Mouse (Mus musculus) lung, postnatal 0 days (tissue): ENCODE results near the gene Nrip1. TPM values are rescaled to one million over a fixed set of nuclear protein-coding genes. Genes with fewer than 3 reads are reported as not detected.

Experiments
- ATAC-seq: fragments of 200-750 bp; cut with Nextera tagmentation; 2 replicates; pipeline ENCODE4 v1.8.0; 2017; ENCODE audit warnings: moderate library complexity
- DNase-seq: peaks from one replicate; pipeline ENCODE4 v3.0.0-alpha.2; 2016; ENCODE audit warnings: low spot score
- H3K27ac ChIP-seq: fragments of 300-500 bp; sonication (generic); 2 replicates; pipeline ENCODE4 v1.5.1; 2014; ENCODE audit warnings: antibody characterized with exemption, mild to moderate bottlenecking, low read length, mixed read lengths
- H3K27me3 ChIP-seq: fragments of 300-500 bp; sonication (generic); replicated peaks from 2 replicates; pipeline ENCODE4 v1.6.1; 2014; ENCODE audit warnings: low read length, mixed read lengths; ENCODE audit not compliant: insufficient read depth
- H3K36me3 ChIP-seq: fragments of 300-500 bp; sonication (generic); 2 replicates; pipeline ENCODE4 v1.6.1; 2014; ENCODE audit warnings: low read length, mixed read lengths; ENCODE audit not compliant: insufficient read depth
- H3K4me1 ChIP-seq: fragments of 300-500 bp; sonication (generic); 2 replicates; pipeline ENCODE4 v1.6.1; 2014; ENCODE audit warnings: antibody characterized with exemption, low read depth, low read length, mixed read lengths; ENCODE audit not compliant: insufficient read depth
- H3K4me2 ChIP-seq: fragments of 300-500 bp; sonication (generic); replicated peaks from 2 replicates; pipeline ENCODE4 v1.6.1; 2014; ENCODE audit warnings: low read depth, mild to moderate bottlenecking, low read length, moderate library complexity, mixed read lengths
- H3K4me3 ChIP-seq: fragments of 300-500 bp; sonication (generic); 2 replicates; pipeline ENCODE4 v1.5.1; 2014; ENCODE audit warnings: low read depth, low read length
- H3K9ac ChIP-seq: fragments of 300-500 bp; sonication (generic); replicated peaks from 2 replicates; pipeline ENCODE4 v1.6.1; 2014; ENCODE audit warnings: low read depth, mild to moderate bottlenecking
- H3K9me3 ChIP-seq: fragments of 300-500 bp; sonication (generic); 2 replicates; pipeline ENCODE4 v1.6.1; 2016; ENCODE audit warnings: low read length, mixed read lengths
- CTCF ChIP-seq: IDR thresholded peaks from 2 replicates; pipeline ENCODE4 v1.5.1; 2016; ENCODE audit warnings: antibody characterized with exemption, mild to moderate bottlenecking
- EP300 ChIP-seq: IDR thresholded peaks from 2 replicates; pipeline ENCODE4 v1.6.1; 2016; ENCODE audit warnings: antibody characterized with exemption, mild to moderate bottlenecking, control low read depth
- WGBS: fragments of 180-500 bp; shearing (Covaris S2); extraction: QIAGEN DNeasy Blood & Tissue Kit; methylation state at CpG from one replicate; pipeline ENCODE4 v1.1.7; 2014; 5-methylcytosine and 5-hydroxymethylcytosine counted together
- polyA plus RNA-seq: library from polyadenylated mRNA; unstranded; fragments of >200 nt; fragmentation: Nextera tagmentation; extraction: Ambion mirVana; gene quantifications from 2 replicates; pipeline ENCODE4 v1.2.1, GENCODE M21; 2015

The Nrip1 gene
- polyA plus RNA-seq, 1 experiment from 2014 or later, result 25.3 TPM

DNA sequence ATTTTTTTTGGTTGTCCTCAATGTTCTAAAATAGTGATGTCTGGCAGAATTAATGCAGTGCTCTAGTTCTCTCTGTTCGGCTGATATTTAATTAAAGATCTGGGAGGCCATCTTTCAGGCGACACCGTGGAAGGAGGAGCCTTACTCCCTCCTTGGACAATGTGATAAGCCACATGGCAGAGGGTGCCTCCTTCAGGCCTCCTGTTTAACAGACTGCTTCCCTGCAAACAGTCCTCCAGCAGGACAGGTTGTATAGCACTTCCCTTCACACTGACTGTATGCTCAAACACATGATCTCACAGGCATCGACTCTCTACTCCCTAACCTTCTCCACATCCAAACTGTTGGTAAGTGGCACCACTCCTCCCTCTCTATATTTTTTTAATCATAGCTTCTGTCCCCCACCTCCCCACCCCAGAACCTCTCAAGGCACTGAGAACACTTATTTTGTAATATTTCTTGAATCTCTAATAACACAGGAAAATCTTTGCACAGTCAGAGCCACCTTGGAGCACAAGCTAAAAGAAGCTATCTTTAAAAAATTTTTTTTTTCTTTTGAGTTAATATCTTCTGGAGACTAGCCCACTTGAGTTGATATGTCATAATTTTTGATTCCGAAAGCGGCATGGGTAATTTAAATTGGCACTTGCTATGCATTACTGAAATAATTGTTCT lies 3.4 kb downstream of the Nrip1 start:
- 12% methylated on average over 6 of the region's 6 CpGs for WGBS
- H3K9ac ChIP-seq, result no peak overlapping the region
- peak overlapping the region; percentile 74 for H3K4me2 ChIP-seq
- no peak overlapping the region for H3K27ac ChIP-seq
- H3K36me3 ChIP-seq, result no peaks in the 10 kb centered on the region
- ATAC-seq (no peak), DNase-seq (peak; percentile 73)
- no peaks in the 10 kb centered on the region for H3K9me3 ChIP-seq
- peaks cover 12% of the 10 kb centered on the region; the same call in 1 of the 2 replicates for H3K4me1 ChIP-seq
- no peaks in the 10 kb centered on the region for H3K27me3 ChIP-seq
- H3K4me3 ChIP-seq, result peak overlapping the region; percentile 96
- TF ChIP-seq CTCF (peak; percentile 67), EP300 (no peak)

DNA sequence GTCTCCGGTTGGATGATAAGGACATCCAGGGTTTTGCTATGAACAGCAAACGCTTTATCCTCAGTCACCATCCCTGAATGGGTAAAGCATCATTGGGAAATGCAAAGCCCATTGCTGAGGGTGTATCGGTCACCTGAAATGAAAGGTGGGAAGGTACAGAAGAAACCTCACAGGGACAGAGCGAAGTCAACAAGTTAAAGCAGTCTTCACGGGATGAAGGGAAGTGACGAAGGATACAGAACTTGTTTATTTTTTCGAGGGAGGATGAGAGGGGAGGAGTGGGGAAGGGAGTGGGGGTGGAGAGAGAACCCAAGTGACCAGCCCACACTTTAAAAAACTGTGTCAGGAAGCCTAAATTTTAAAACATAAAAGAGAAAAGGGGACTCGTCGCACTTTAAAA lies 4.4 kb downstream of the Nrip1 start:
- WGBS, result 53% methylated on average over 9 of the region's 9 CpGs
- no peak for ATAC-seq
- TF ChIP-seq EP300, result no peak
- TF ChIP-seq CTCF, result no peak

DNA sequence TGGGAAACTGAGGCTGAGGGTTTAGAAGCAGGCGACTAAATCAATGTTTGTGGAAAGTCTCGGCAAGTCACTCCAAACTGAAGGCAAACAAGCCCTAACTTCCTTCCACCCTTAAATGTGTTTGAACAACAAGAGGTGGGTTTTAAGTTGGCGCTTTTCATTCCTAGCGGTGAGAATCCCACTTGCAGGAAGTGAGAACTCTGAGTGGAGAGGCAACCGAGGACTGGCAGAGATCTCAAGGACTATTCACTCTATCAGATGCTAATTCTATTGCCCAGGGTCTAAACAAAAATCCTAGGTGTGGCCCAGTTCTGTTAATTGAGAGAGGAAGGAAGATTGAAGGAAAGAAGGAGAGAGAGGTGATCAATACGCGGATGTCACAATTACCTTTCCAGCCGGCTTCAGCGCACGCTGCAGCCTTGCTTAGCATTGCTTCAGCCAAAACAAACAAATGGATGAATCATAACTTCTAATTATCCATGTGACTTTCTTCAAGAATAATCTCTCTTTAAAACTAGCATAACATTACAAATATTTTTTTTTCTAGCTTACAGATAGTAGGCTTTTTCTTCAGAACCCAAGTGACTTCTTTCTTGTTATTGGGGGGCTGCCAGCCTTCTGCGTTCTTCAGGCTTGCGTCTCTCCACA lies 6.2 kb downstream of the Nrip1 start:
- H3K4me3 ChIP-seq, result no peak overlapping the region
- H3K36me3 ChIP-seq, result no peaks in the 10 kb centered on the region
- no peaks in the 10 kb centered on the region for H3K9me3 ChIP-seq
- ATAC-seq (no peak), DNase-seq (peak; percentile 39)
- TF ChIP-seq EP300, result no peak
- no peak; the same call in 1 of the 2 replicates for TF ChIP-seq CTCF
- no peak overlapping the region for H3K9ac ChIP-seq
- 49% methylated on average over 12 of the region's 12 CpGs for WGBS
- peak overlapping the region; percentile 30 for H3K4me2 ChIP-seq
- H3K27ac ChIP-seq, result no peak overlapping the region
- H3K4me1 ChIP-seq, result peaks cover 17% of the 10 kb centered on the region; the same call in 1 of the 2 replicates
- no peaks in the 10 kb centered on the region for H3K27me3 ChIP-seq

More for the DNA sequence above, 4.4 kb downstream of the Nrip1 start:
- no peaks in the 10 kb centered on the region for H3K9me3 ChIP-seq
- peaks cover 12% of the 10 kb centered on the region; the same call in 1 of the 2 replicates for H3K4me1 ChIP-seq
- no peaks in the 10 kb centered on the region for H3K36me3 ChIP-seq
- no peaks in the 10 kb centered on the region for H3K27me3 ChIP-seq
- no peak overlapping the region for H3K4me3 ChIP-seq
- H3K9ac ChIP-seq, result no peak overlapping the region
- no peak for DNase-seq
- no peak overlapping the region for H3K27ac ChIP-seq
- no peak overlapping the region for H3K4me2 ChIP-seq

DNA sequence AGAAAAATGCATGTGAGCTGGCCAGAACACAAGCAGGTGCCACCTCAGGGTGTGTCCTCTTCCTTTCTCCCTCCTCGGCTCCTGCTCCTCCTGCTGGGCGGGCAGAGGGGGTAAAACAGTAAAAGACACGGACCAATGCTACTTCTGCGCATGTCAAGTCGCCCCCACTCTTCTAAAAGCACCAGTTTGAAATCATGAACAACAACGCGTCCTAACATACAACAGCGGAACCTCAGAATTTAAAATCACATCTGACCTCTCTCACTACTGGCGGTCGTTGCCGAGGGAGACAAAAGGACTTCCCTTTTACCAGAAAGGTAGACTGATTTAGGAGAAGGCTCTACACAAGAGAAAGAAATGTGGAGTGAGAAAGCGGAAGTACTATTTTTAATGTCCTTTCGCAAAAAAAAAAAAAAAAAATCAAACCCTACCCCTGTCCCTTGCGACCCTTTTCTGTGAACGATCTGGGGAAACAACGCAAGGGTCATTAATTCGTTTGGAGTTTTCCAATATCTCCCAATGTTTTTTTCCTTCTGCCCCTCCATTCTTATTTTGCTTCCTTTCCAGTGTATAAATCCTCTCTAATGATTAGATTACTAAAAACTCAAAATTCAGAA lies 7.7 kb downstream of the Nrip1 start:
- TF ChIP-seq CTCF (no peak), EP300 (no peak)
- Histone ChIP-seq H3K4me2 (no peak overlapping the region), H3K9me3 (no peaks in the 10 kb centered on the region), H3K36me3 (no peaks in the 10 kb centered on the region), H3K4me1 (peaks cover 17% of the 10 kb centered on the region; the same call in 1 of the 2 replicates), H3K4me3 (no peak overlapping the region), H3K9ac (no peak overlapping the region), H3K27me3 (no peaks in the 10 kb centered on the region), H3K27ac (no peak overlapping the region)
- no peak for DNase-seq
- ATAC-seq, result no peak
- WGBS, result 79% methylated on average over 17 of the region's 17 CpGs

DNA sequence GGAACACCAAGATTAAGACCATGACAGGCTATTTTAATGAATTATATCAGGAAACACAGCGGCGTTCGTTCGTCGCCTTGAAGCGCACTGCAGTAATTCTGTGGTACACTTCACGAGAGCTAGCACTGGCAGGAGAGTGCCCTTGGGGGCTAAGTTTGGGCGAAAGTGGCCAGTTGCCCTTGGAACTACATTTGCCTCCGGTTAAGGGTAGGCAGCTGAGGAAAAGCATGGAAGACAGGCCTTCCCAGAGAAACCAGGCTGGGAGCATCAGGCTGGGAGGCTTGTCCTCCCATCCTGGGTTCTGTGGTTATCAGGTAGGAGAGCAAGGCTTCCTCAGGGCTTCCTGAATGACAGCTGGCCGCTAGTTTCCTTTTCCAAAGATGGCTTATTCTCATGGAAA lies 8.4 kb downstream of the Nrip1 start:
- Histone ChIP-seq H3K9me3 (no peaks in the 10 kb centered on the region), H3K4me2 (no peak overlapping the region), H3K27ac (no peak overlapping the region), H3K4me1 (peaks cover 17% of the 10 kb centered on the region; the same call in 1 of the 2 replicates), H3K4me3 (no peak overlapping the region), H3K9ac (no peak overlapping the region), H3K36me3 (no peaks in the 10 kb centered on the region), H3K27me3 (no peaks in the 10 kb centered on the region)
- ATAC-seq (no peak), DNase-seq (no peak)
- no peak for TF ChIP-seq EP300
- TF ChIP-seq CTCF, result no peak
- 85% methylated on average over 10 of the region's 10 CpGs for WGBS

DNA sequence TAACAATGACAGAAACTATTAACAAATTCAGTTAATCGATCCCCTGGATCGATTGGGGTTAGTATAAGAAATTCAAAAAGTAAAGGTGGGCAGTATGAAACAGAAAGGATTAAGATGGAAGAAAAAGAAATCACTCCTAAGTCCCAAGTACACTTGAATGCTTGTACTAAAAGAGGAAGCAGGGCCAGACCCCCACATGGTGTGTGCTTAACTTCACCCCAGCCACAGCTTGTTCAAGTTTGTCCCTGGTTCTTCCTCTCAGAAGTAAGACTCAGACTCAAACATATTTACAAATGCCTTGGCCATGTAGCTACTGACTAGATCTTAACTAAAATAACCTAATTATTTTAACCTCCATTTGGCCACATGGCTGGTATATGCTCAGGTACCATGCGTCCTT lies 10.0 kb downstream of the Nrip1 start:
- H3K9ac ChIP-seq, result no peak overlapping the region
- ATAC-seq (no peak), DNase-seq (no peak)
- H3K4me1 ChIP-seq, result peaks cover 17% of the 10 kb centered on the region; the same call in 1 of the 2 replicates
- no peaks in the 10 kb centered on the region for H3K36me3 ChIP-seq
- no peak overlapping the region for H3K4me2 ChIP-seq
- no peak overlapping the region for H3K27ac ChIP-seq
- no peak overlapping the region for H3K4me3 ChIP-seq
- no peaks in the 10 kb centered on the region for H3K27me3 ChIP-seq
- TF ChIP-seq CTCF (no peak), EP300 (no peak)
- H3K9me3 ChIP-seq, result no peaks in the 10 kb centered on the region
- WGBS, result 96% methylated on average over 3 of the region's 3 CpGs
